Mouse (Mus musculus) thymus, postnatal 36 days (tissue): ENCODE measurements around the gene Gm20809.
"Not testable (repeated sequence)": the region's sequence is repeated elsewhere in the genome, so short reads cannot be mapped to it uniquely, and the experiment has no call there.

ENCODE experiments used
- DNase-seq, 2 experiments: peaks; one replicate each; pipeline ENCODE4 v3.0.0; 2022; ENCODE audit warnings: mixed read lengths in 2 of 2

The Gm20809 gene

GRCm38 (mm10) chrY:24454757-24455156 is at the start of gene Gm20809:
Gm20809 (plus strand) TSS chrY:24455057.
- DNase-seq: not testable (repeated sequence)
